Mouse (Mus musculus) MEL (cell line): ENCODE measurements around the gene Tnfsf4. TPM values are rescaled to one million over a fixed set of nuclear protein-coding genes. Genes with fewer than 3 reads are reported as not detected.

ENCODE experiments used
- DNase-seq: peaks from one replicate; pipeline ENCODE4 v3.0.0; 2011; ENCODE audit warnings: low read depth, low spot score
- H3K27ac ChIP-seq: 2 replicates; pipeline ENCODE4 v1.5.1; 2012; ENCODE audit warnings: low read depth, mild to moderate bottlenecking, control low read depth, low read length, moderate library complexity; ENCODE audit not compliant: control insufficient read depth
- H3K27me3 ChIP-seq, 2 experiments: fragments of 150-350 bp in 1 of 2; sonication (generic) in 1 of 2; 2 replicates each; pipeline ENCODE4 v1.6.1; 2012; ENCODE audit warnings: low read length in 2 of 2, mild to moderate bottlenecking in 2 of 2, improper control_type of control experiment in 1 of 2, moderate library complexity in 1 of 2; ENCODE audit not compliant: insufficient read depth in 2 of 2, control insufficient read depth in 1 of 2
- H3K36me3 ChIP-seq, 2 experiments: 2 replicates each; pipeline ENCODE4 v1.6.1; 2012 to 2014; ENCODE audit warnings: low read length in 2 of 2, improper control_type of control experiment in 1 of 2, inconsistent platforms in 1 of 2, mild to moderate bottlenecking in 1 of 2; ENCODE audit not compliant: insufficient read depth in 2 of 2, control insufficient read depth in 1 of 2
- H3K4me1 ChIP-seq, 2 experiments: fragments of 150-350 bp in 1 of 2; sonication (generic) in 1 of 2; 2 replicates each; pipeline ENCODE4 v1.6.1; 2012; ENCODE audit warnings: low read length in 2 of 2, improper control_type of control experiment in 1 of 2, mild to moderate bottlenecking in 1 of 2; ENCODE audit not compliant: insufficient read depth in 2 of 2, control insufficient read depth in 1 of 2
- H3K4me3 ChIP-seq, 2 experiments: fragments of 150-350 bp in 1 of 2; sonication (generic) in 1 of 2; 2 replicates each; pipeline ENCODE4 v1.5.1; 2012; ENCODE audit warnings: low read depth in 2 of 2, low read length in 2 of 2, mild to moderate bottlenecking in 2 of 2, moderate library complexity in 2 of 2, control low read depth in 1 of 2, improper control_type of control experiment in 1 of 2; ENCODE audit not compliant: control insufficient read depth in 1 of 2, insufficient read depth in 1 of 2
- H3K79me2 ChIP-seq: 2 replicates; pipeline ENCODE4 v1.6.1; 2012; ENCODE audit warnings: mild to moderate bottlenecking, low read length, moderate library complexity; ENCODE audit not compliant: control insufficient read depth, poor library complexity, insufficient read depth
- H3K9ac ChIP-seq: 2 replicates; pipeline ENCODE4 v1.6.1; 2012; ENCODE audit warnings: low read depth, mild to moderate bottlenecking, control low read depth, low read length, moderate library complexity; ENCODE audit not compliant: control insufficient read depth, poor library complexity, severe bottlenecking
- H3K9me3 ChIP-seq: fragments of 150-350 bp; sonication (generic); replicated peaks from 2 replicates; pipeline ENCODE4 v1.6.1; 2012; ENCODE audit warnings: mild to moderate bottlenecking, low read length, improper control_type of control experiment, moderate library complexity; ENCODE audit not compliant: insufficient read depth
- CHD1 ChIP-seq: IDR thresholded peaks from 2 replicates; pipeline ENCODE4 v1.6.1; 2012; ENCODE audit warnings: low read depth, mild to moderate bottlenecking, inconsistent platforms, low read length, improper control_type of control experiment
- CHD2 ChIP-seq: IDR thresholded peaks from 2 replicates; pipeline ENCODE4 v1.6.1; 2011; ENCODE audit warnings: low read length, improper control_type of control experiment
- CTCF ChIP-seq, 3 experiments: IDR thresholded peaks in 2 of 3; conservative IDR thresholded peaks in 1 of 3; 2 replicates each; pipeline ENCODE4 v1.5.1; 2011 to 2012; ENCODE audit warnings: low read length in 3 of 3, low read depth in 2 of 3, mild to moderate bottlenecking in 2 of 3, improper control_type of control experiment in 1 of 3, inconsistent platforms in 1 of 3, mixed read lengths in 1 of 3, moderate library complexity in 1 of 3; ENCODE audit not compliant: control insufficient read depth in 1 of 3, insufficient read depth in 1 of 3, poor library complexity in 1 of 3, severe bottlenecking in 1 of 3
- ELF1 ChIP-seq: IDR thresholded peaks from 2 replicates; pipeline ENCODE4 v1.6.1; 2014; ENCODE audit warnings: low read depth, mild to moderate bottlenecking, inconsistent platforms, low read length, improper control_type of control experiment, moderate library complexity
- EP300 ChIP-seq, 2 experiments: IDR thresholded peaks; 2 replicates each; pipeline ENCODE4 v1.6.1; 2011; ENCODE audit warnings: improper control_type of control experiment in 2 of 2, low read length in 2 of 2, low read depth in 1 of 2, mild to moderate bottlenecking in 1 of 2
- GATA1 ChIP-seq: IDR thresholded peaks from 2 replicates; pipeline ENCODE4 v1.6.1; 2011; ENCODE audit warnings: low read depth, low read length, improper control_type of control experiment
- HCFC1 ChIP-seq: IDR thresholded peaks from 2 replicates; pipeline ENCODE4 v1.6.1; 2012; ENCODE audit warnings: low read depth, mild to moderate bottlenecking, inconsistent platforms, low read length, improper control_type of control experiment, moderate library complexity
- MAFK ChIP-seq: IDR thresholded peaks from 2 replicates; pipeline ENCODE4 v1.6.1; 2011; ENCODE audit warnings: low read depth, mild to moderate bottlenecking, low read length, improper control_type of control experiment, borderline replicate concordance
- MAX ChIP-seq: IDR thresholded peaks from 2 replicates; pipeline ENCODE4 v1.6.1; 2011; ENCODE audit warnings: low read length, improper control_type of control experiment
- MYC ChIP-seq: IDR thresholded peaks from 2 replicates; pipeline ENCODE4 v1.6.1; 2011; ENCODE audit warnings: low read depth, mild to moderate bottlenecking, low read length, improper control_type of control experiment, moderate library complexity
- NELFE ChIP-seq: IDR thresholded peaks from 2 replicates; pipeline ENCODE4 v1.6.1; 2011; ENCODE audit warnings: low read depth, low read length, improper control_type of control experiment
- POLR2A ChIP-seq, 2 experiments: IDR thresholded peaks; 2 replicates each; pipeline ENCODE4 v1.6.1; 2011 to 2012; ENCODE audit warnings: low read length in 2 of 2, mild to moderate bottlenecking in 2 of 2, control low read depth in 1 of 2, improper control_type of control experiment in 1 of 2, low read depth in 1 of 2, moderate library complexity in 1 of 2; ENCODE audit not compliant: control insufficient read depth in 1 of 2, insufficient read depth in 1 of 2, poor library complexity in 1 of 2
- POLR2AphosphoS2 ChIP-seq: IDR thresholded peaks from 2 replicates; pipeline ENCODE4 v1.6.1; 2011; ENCODE audit warnings: low read length, improper control_type of control experiment
- RAD21 ChIP-seq: IDR thresholded peaks from 2 replicates; pipeline ENCODE4 v1.6.1; 2011; ENCODE audit warnings: mild to moderate bottlenecking, low read depth, low read length, improper control_type of control experiment
- RCOR1 ChIP-seq: IDR thresholded peaks from 2 replicates; pipeline ENCODE4 v1.6.1; 2012; ENCODE audit warnings: low read depth, mild to moderate bottlenecking, inconsistent platforms, low read length, improper control_type of control experiment
- SIN3A ChIP-seq: IDR thresholded peaks from 2 replicates; pipeline ENCODE4 v1.6.1; 2012; ENCODE audit warnings: low read length, improper control_type of control experiment, inconsistent platforms
- SMC3 ChIP-seq: IDR thresholded peaks from 2 replicates; pipeline ENCODE4 v1.6.1; 2011; ENCODE audit warnings: low read depth, low read length, improper control_type of control experiment
- TBP ChIP-seq: IDR thresholded peaks from 2 replicates; pipeline ENCODE4 v1.8.0; 2011; ENCODE audit warnings: low read depth, low read length, improper control_type of control experiment
- USF1 ChIP-seq: IDR thresholded peaks from 2 replicates; pipeline ENCODE4 v1.6.1; 2014; ENCODE audit warnings: low read depth, mild to moderate bottlenecking, inconsistent platforms, low read length, improper control_type of control experiment, moderate library complexity
- USF2 ChIP-seq, 2 experiments: IDR thresholded peaks; 2 replicates each; pipeline ENCODE4 v1.6.1; 2011 to 2012; ENCODE audit warnings: improper control_type of control experiment in 2 of 2, low read length in 2 of 2, borderline replicate concordance in 1 of 2, inconsistent platforms in 1 of 2, low read depth in 1 of 2, mild to moderate bottlenecking in 1 of 2; ENCODE audit not compliant: insufficient read depth in 1 of 2
- ZMIZ1 ChIP-seq: IDR thresholded peaks from 2 replicates; pipeline ENCODE4 v1.6.1; 2012; ENCODE audit warnings: low read depth, mild to moderate bottlenecking, inconsistent platforms, low read length, improper control_type of control experiment, moderate library complexity
- ZNF384 ChIP-seq: IDR thresholded peaks from 2 replicates; pipeline ENCODE4 v1.6.1; 2012; ENCODE audit warnings: low read depth, mild to moderate bottlenecking, inconsistent platforms, low read length, improper control_type of control experiment
- polyA plus RNA-seq, 2 experiments: library from polyadenylated mRNA; stranded (reverse) in 1 of 2; unstranded in 1 of 2; fragments of >175 nt in 1 of 2; fragments of >200 nt in 1 of 2; gene quantifications; 2 replicates each; pipeline versions ENCODE4 v1.2.1 to v1.2.4; 2012; ENCODE audit warnings: low replicate concordance in 2 of 2, low read depth in 1 of 2; ENCODE audit not compliant: insufficient read length in 2 of 2, insufficient read depth in 1 of 2, missing spikeins in 1 of 2
- total RNA-seq: library from RNA; depleted of rRNA; stranded (reverse); fragments of 300-350 nt; gene quantifications from 2 replicates; pipeline ENCODE4 v1.2.3, GENCODE M21; 2012

The Tnfsf4 gene
- total and polyA plus RNA-seq, 3 experiments: not detected

DNA sequence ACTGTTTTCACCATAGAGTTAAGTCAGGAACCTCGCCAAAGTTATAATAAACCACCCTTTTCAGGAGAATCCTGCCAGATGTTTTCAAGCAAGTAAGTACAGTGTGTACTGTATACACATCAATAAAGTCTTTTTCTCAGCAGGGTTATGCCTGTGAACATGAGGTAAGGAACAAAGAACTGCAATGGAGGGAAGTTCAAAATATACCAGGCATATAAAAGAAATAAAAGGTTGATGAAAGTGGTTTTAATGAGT, 31.8 kb downstream of the Tnfsf4 start:
- Histone ChIP-seq H3K9ac (no peak overlapping the region), H3K27me3 (no peaks in the 10 kb centered on the region), H3K4me3 (no peak overlapping the region), H3K79me2 (no peaks in the 10 kb centered on the region), H3K4me1 (no peaks in the 10 kb centered on the region), H3K27ac (no peak overlapping the region), H3K9me3 (no peaks in the 10 kb centered on the region), H3K36me3 (no peaks in the 10 kb centered on the region)
- no peak for TF ChIP-seq RCOR1
- no peak for TF ChIP-seq POLR2AphosphoS2
- no peak for TF ChIP-seq CHD2
- TF ChIP-seq HCFC1: no peak
- TF ChIP-seq ZNF384: no peak
- no peak for TF ChIP-seq USF2 (IDR thresholded peaks at IDR 0.05; ENCODE audit: borderline replicate concordance in 1 of 2, insufficient read depth in 1 of 2, low read depth in 1 of 2, low read length in 2 of 2)
- TF ChIP-seq CTCF (IDR thresholded peaks at IDR 0.05 in 2 of 3, conservative IDR thresholded peaks at IDR 0.05 in 1 of 3; ENCODE audit: control insufficient read depth in 1 of 3, insufficient read depth in 1 of 3, low read depth in 2 of 3, low read length in 3 of 3, poor library complexity in 1 of 3, severe bottlenecking in 1 of 3): no peak
- no peak for TF ChIP-seq MYC
- no peak for TF ChIP-seq MAX
- TF ChIP-seq TBP: no peak
- DNase-seq: no peak

DNA sequence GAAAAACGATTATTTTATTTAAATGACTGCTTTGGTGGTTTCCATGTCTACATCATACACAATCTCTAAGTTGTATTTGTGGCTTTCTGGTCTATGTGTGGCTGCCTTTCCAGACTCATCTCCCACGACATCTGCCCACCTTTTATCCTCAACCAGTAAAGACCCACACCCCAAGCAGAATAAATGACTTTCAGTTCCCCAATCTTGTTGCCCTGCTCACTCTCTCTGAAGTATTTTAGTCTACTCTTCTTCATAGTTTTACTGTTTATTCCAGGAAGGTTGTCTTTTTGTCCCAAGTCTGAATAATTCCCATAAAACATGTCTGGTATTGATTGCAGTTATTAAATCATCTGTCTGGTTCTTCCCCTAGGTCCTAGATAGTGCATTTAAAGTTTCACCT, 40.6 kb downstream of the Tnfsf4 start:
- H3K9ac ChIP-seq: no peak overlapping the region
- no peaks in the 10 kb centered on the region for H3K4me1 ChIP-seq
- no peaks in the 10 kb centered on the region for H3K36me3 ChIP-seq
- no peak for DNase-seq
- no peaks in the 10 kb centered on the region for H3K79me2 ChIP-seq
- TF ChIP-seq ELF1: no peak
- no peak for TF ChIP-seq SMC3
- no peak for TF ChIP-seq ZNF384
- TF ChIP-seq EP300 (IDR thresholded peaks at IDR 0.05; ENCODE audit: low read depth in 1 of 2, low read length in 2 of 2): no peak
- TF ChIP-seq CHD1: no peak
- TF ChIP-seq MAFK: no peak
- TF ChIP-seq ZMIZ1: no peak
- no peak for TF ChIP-seq GATA1
- no peak for TF ChIP-seq RAD21
- TF ChIP-seq CTCF (IDR thresholded peaks at IDR 0.05 in 2 of 3, conservative IDR thresholded peaks at IDR 0.05 in 1 of 3; ENCODE audit: control insufficient read depth in 1 of 3, insufficient read depth in 1 of 3, low read depth in 2 of 3, low read length in 3 of 3, poor library complexity in 1 of 3, severe bottlenecking in 1 of 3): no peak
- TF ChIP-seq SIN3A: no peak
- no peak for TF ChIP-seq TBP
- no peak for TF ChIP-seq USF1
- no peak for TF ChIP-seq MAX
- TF ChIP-seq USF2 (IDR thresholded peaks at IDR 0.05; ENCODE audit: borderline replicate concordance in 1 of 2, insufficient read depth in 1 of 2, low read depth in 1 of 2, low read length in 2 of 2): no peak
- no peak for TF ChIP-seq POLR2AphosphoS2
- TF ChIP-seq POLR2A (IDR thresholded peaks at IDR 0.05; ENCODE audit: control insufficient read depth in 1 of 2, insufficient read depth in 1 of 2, low read depth in 1 of 2, low read length in 2 of 2, poor library complexity in 1 of 2): no peak
- no peak for TF ChIP-seq NELFE
- no peak overlapping the region for H3K4me3 ChIP-seq
- no peak overlapping the region for H3K27ac ChIP-seq
- H3K27me3 ChIP-seq: no peaks in the 10 kb centered on the region
- H3K9me3 ChIP-seq: no peaks in the 10 kb centered on the region
